In the genomic region with DNA sequence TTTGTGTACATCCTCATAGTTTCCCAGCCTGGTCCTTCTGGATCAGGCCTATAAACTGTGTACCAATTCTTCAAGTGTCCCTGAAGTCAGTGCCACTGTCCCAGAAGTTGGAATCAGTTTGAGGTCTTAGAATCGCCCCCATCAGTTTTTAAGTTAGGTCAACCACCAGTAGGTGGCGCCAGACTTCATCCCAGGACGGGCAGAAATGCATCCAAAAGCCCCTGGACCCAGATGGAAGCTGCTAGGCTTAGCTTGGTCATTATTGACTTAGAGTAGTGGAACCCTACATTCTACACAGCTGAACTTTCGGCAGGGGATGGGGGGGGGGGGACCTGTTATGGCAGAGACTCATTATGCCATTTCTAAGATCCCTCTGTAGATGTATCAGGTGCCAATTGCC, we compare ENCODE assay signal across 11 mouse cellular contexts.
DNase-seq lines count a peak whose midpoint lies in the region; ATAC-seq and TF ChIP-seq lines count a peak whose summit lies in the region.
"Had no signal": no experiment of that assay in that cellular context is flagged by ENCODE, and none has a peak within 500 bp of the region (broad histone marks: within the 10 kb centered on the region; RNA-seq: fewer than 3 reads in every experiment).

No protein-coding gene starts in this region.

- H3K4me2 ChIP-seq in heart, embryonic 11.5 days, result no peak overlapping the region
- no peak overlapping the region for H3K4me2 ChIP-seq in limb, embryonic 14.5 days (replicated peaks; ENCODE audit: low read depth, low read length, severe bottlenecking)
- H3K4me2 ChIP-seq: embryonic facial prominence, embryonic 13.5 days; limb, embryonic 15.5 days; stomach, embryonic 15.5 days had no signal

- WGBS in heart, adult 2 months, result 44% methylated on average over 4 of the region's 4 CpGs
- WGBS in heart, embryonic 11.5 days (ENCODE audit: insufficient replicate concordance), result 40% methylated on average over 4 of the region's 4 CpGs
- 57% methylated on average over 4 of the region's 4 CpGs for WGBS in spleen, adult 2 months
- 46% methylated on average over 4 of the region's 4 CpGs for WGBS in limb, embryonic 14.5 days

- intact Hi-C loops in heart, adult 2 months (cut with DNase I), result loop anchor here (2.0 to 10.0 kb wide), 2 partner anchors 471 to 557 kb away; no protein-coding TSS in a partner anchor

- H3K27ac ChIP-seq in heart, adult 2 months, result no peak overlapping the region
- no peak overlapping the region for H3K27ac ChIP-seq in heart, embryonic 11.5 days (ENCODE audit: low read depth, low read length)
- H3K27ac ChIP-seq in spleen, adult 2 months (ENCODE audit: insufficient read depth, low read length), result no peak overlapping the region
- no peak overlapping the region for H3K27ac ChIP-seq in limb, embryonic 14.5 days (replicated peaks; ENCODE audit: low read depth, low read length)
- H3K27ac ChIP-seq: embryonic facial prominence, embryonic 13.5 days; limb, embryonic 15.5 days; stomach, embryonic 15.5 days had no signal

- no peak for TF ChIP-seq POLR2A in heart, adult 2 months (IDR thresholded peaks at IDR 0.05; ENCODE audit: insufficient read depth, low read depth, low read length)
- no peak for TF ChIP-seq POLR2A in spleen, adult 2 months (IDR thresholded peaks at IDR 0.05; ENCODE audit: low read depth, low read length)
- no peak for TF ChIP-seq POLR2A in brain, embryonic 14.5 days (IDR thresholded peaks at IDR 0.05; ENCODE audit: borderline replicate concordance, extremely low read depth, insufficient read depth, insufficient read length, poor library complexity, severe bottlenecking)
- TF ChIP-seq POLR2A in limb, embryonic 14.5 days (IDR thresholded peaks at IDR 0.05; ENCODE audit: borderline replicate concordance, extremely low read depth, insufficient read depth, insufficient read length), result no peak

- no peaks in the 10 kb centered on the region for H3K9me3 ChIP-seq in heart, embryonic 11.5 days (replicated peaks; ENCODE audit: control insufficient read depth, low read length)
- H3K9me3 ChIP-seq in limb, embryonic 14.5 days (ENCODE audit: control insufficient read depth, low read length), result no peaks in the 10 kb centered on the region
- H3K9me3 ChIP-seq: embryonic facial prominence, embryonic 13.5 days; limb, embryonic 15.5 days; stomach, embryonic 15.5 days had no signal

- H3K4me1 ChIP-seq in heart, adult 2 months (ENCODE audit: control insufficient read depth, insufficient read depth, low read length), result no peaks in the 10 kb centered on the region
- no peaks in the 10 kb centered on the region; the same call in 1 of the 2 replicates for H3K4me1 ChIP-seq in heart, embryonic 11.5 days (ENCODE audit: control insufficient read depth, insufficient read depth, low read length)
- H3K4me1 ChIP-seq in spleen, adult 2 months (ENCODE audit: control insufficient read depth, insufficient read depth, insufficient read length), result peaks cover 5% of the 10 kb centered on the region; the same call in 1 of the 2 replicates
- no peaks in the 10 kb centered on the region for H3K4me1 ChIP-seq in limb, embryonic 14.5 days (ENCODE audit: control insufficient read depth, insufficient read depth, low read length)
- H3K4me1 ChIP-seq: embryonic facial prominence, embryonic 13.5 days; limb, embryonic 15.5 days; stomach, embryonic 15.5 days had no signal

- peak; percentile 69 for TF ChIP-seq CTCF in heart, adult 2 months (IDR thresholded peaks at IDR 0.05)
- peak; percentile 29; the same call in 1 of the 2 replicates for TF ChIP-seq CTCF in spleen, adult 2 months (IDR thresholded peaks at IDR 0.05; ENCODE audit: extremely low read depth, insufficient read depth, insufficient read length, insufficient replicate concordance)
- TF ChIP-seq CTCF in brain, embryonic 14.5 days (IDR thresholded peaks at IDR 0.05; ENCODE audit: borderline replicate concordance, extremely low read depth, insufficient read depth, insufficient read length), result peak; percentile 69

- no peaks in the 10 kb centered on the region for H3K27me3 ChIP-seq in heart, adult 2 months (ENCODE audit: control insufficient read depth, insufficient read depth, low read length)
- no peaks in the 10 kb centered on the region for H3K27me3 ChIP-seq in heart, embryonic 11.5 days (ENCODE audit: control insufficient read depth, insufficient read depth, low read length)
- H3K27me3 ChIP-seq in spleen, adult 2 months (ENCODE audit: control insufficient read depth, insufficient read depth, low read length), result no peaks in the 10 kb centered on the region
- H3K27me3 ChIP-seq in limb, embryonic 14.5 days (ENCODE audit: control insufficient read depth, insufficient read depth, low read length), result no peaks in the 10 kb centered on the region
- H3K27me3 ChIP-seq: embryonic facial prominence, embryonic 13.5 days; limb, embryonic 15.5 days; stomach, embryonic 15.5 days had no signal

- no peak overlapping the region for H3K9ac ChIP-seq in heart, adult 2 months (ENCODE audit: low read depth, low read length)
- no peak overlapping the region for H3K9ac ChIP-seq in heart, embryonic 11.5 days (ENCODE audit: low read depth, low read length)
- H3K9ac ChIP-seq in limb, embryonic 14.5 days (ENCODE audit: low read depth, low read length, severe bottlenecking), result no peak overlapping the region
- H3K9ac ChIP-seq: embryonic facial prominence, embryonic 13.5 days; limb, embryonic 15.5 days; stomach, embryonic 15.5 days had no signal

- H3K79me2 ChIP-seq in heart, adult 2 months (replicated peaks; ENCODE audit: control insufficient read depth, insufficient read depth, low read length), result no peaks in the 10 kb centered on the region

- DNase-seq in heart, adult 2 months, result peak in 1 of 2 experiments; percentile 29
- DNase-seq in spleen, adult 2 months (ENCODE audit: low read depth in 1 of 2, low spot score in 2 of 2), result peak in 1 of 2 experiments; percentile 12
- no peak for DNase-seq in spleen, adult 12 weeks (ENCODE audit: low spot score)
- peak; percentile 67 for DNase-seq in brain, embryonic 14.5 days (ENCODE audit: low read depth)
- DNase-seq in limb, embryonic 14.5 days (ENCODE audit: low spot score), result peak; percentile 49
- DNase-seq in thymus, postnatal 36 days, result peak; percentile 39 to 42

- TF ChIP-seq EP300 in heart, adult 2 months (IDR thresholded peaks at IDR 0.05; ENCODE audit: insufficient read depth, low read depth, low read length), result no peak

- no peak overlapping the region for H3K4me3 ChIP-seq in heart, adult 2 months
- no peak overlapping the region for H3K4me3 ChIP-seq in heart, embryonic 11.5 days (ENCODE audit: low read depth, low read length)
- H3K4me3 ChIP-seq in spleen, adult 2 months (ENCODE audit: extremely low read depth, insufficient read depth, insufficient read length), result no peak overlapping the region
- H3K4me3 ChIP-seq in limb, embryonic 14.5 days (replicated peaks; ENCODE audit: low read length), result no peak overlapping the region
- H3K4me3 ChIP-seq: embryonic facial prominence, embryonic 13.5 days; limb, embryonic 15.5 days; stomach, embryonic 15.5 days had no signal

- no peak for ATAC-seq in heart, embryonic 11.5 days (replicated peaks; ENCODE audit: insufficient number of reproducible peaks, low FRiP score, low TSS enrichment)
- ATAC-seq in limb, embryonic 14.5 days (ENCODE audit: low FRiP score, low read depth), result no peak
- ATAC-seq in erythroblast, adult 5-6 weeks (replicated peaks; ENCODE audit: low FRiP score, poor library complexity, severe bottlenecking), result no peak

- no peaks in the 10 kb centered on the region for H3K36me3 ChIP-seq in heart, adult 2 months (ENCODE audit: control insufficient read depth, insufficient read depth, low read length)
- H3K36me3 ChIP-seq in heart, embryonic 11.5 days (ENCODE audit: control insufficient read depth, insufficient read depth, low read length), result no peaks in the 10 kb centered on the region
- no peaks in the 10 kb centered on the region for H3K36me3 ChIP-seq in spleen, adult 2 months (ENCODE audit: control insufficient read depth, insufficient read depth, low read length)
- no peaks in the 10 kb centered on the region for H3K36me3 ChIP-seq in limb, embryonic 14.5 days (ENCODE audit: control insufficient read depth, insufficient read depth, low read length)
- H3K36me3 ChIP-seq: embryonic facial prominence, embryonic 13.5 days; stomach, embryonic 15.5 days had no signal
